18 mouse cellular contexts compared by ENCODE assay signal in genomic region chr1:10932378-10933077, GRCm38 (mm10).
A peak's percentile ranks its signal among the peaks of the same experiment; 100 is the strongest.
DNase-seq lines count a peak whose midpoint lies in the region; ATAC-seq and TF ChIP-seq lines count a peak whose summit lies in the region.
"Had no signal": no experiment of that assay in that cellular context is flagged by ENCODE, and none has a peak within 500 bp of the region (broad histone marks: within the 10 kb centered on the region; RNA-seq: fewer than 3 reads in every experiment).

No protein-coding gene starts in this region.

- no peak for TF ChIP-seq CTCF in lung, embryonic 14.5 days (IDR thresholded peaks at IDR 0.05; ENCODE audit: low read depth)

- no peaks in the 10 kb centered on the region for H3K27me3 ChIP-seq in heart, embryonic 14.5 days (ENCODE audit: control insufficient read depth, insufficient read depth, low read length)
- H3K27me3 ChIP-seq in lung, embryonic 14.5 days (ENCODE audit: insufficient read depth, low read length), result no peaks in the 10 kb centered on the region
- no peaks in the 10 kb centered on the region for H3K27me3 ChIP-seq in lung, embryonic 16.5 days (ENCODE audit: control insufficient read depth, insufficient read depth, low read depth, low read length)
- H3K27me3 ChIP-seq: embryonic facial prominence, embryonic 13.5 days; embryonic facial prominence, embryonic 15.5 days; forebrain, embryonic 12.5 days had no signal

- H3K4me1 ChIP-seq in heart, embryonic 14.5 days (ENCODE audit: control insufficient read depth in 2 of 2, insufficient read depth in 2 of 2, low read length in 2 of 2), result peaks cover 3 to 7% of the 10 kb centered on the region in 2 experiments; a peak in 1 of 4 replicates
- no peaks in the 10 kb centered on the region for H3K4me1 ChIP-seq in lung, embryonic 14.5 days (ENCODE audit: insufficient read depth)
- peaks cover 3% of the 10 kb centered on the region; the same call in 1 of the 2 replicates for H3K4me1 ChIP-seq in lung, embryonic 16.5 days (replicated peaks; ENCODE audit: control insufficient read depth, insufficient read depth, low read length)
- H3K4me1 ChIP-seq: embryonic facial prominence, embryonic 13.5 days; embryonic facial prominence, embryonic 15.5 days; forebrain, embryonic 10.5 days; forebrain, embryonic 12.5 days had no signal

- no peak overlapping the region for H3K4me3 ChIP-seq in heart, embryonic 14.5 days (ENCODE audit: control insufficient read depth in 1 of 2, insufficient read depth in 1 of 2, low read depth in 1 of 2, low read length in 2 of 2)
- H3K4me3 ChIP-seq in lung, embryonic 14.5 days (ENCODE audit: low read depth, low read length), result no peak overlapping the region
- H3K4me3 ChIP-seq in lung, embryonic 16.5 days (ENCODE audit: low read length), result no peak overlapping the region
- H3K4me3 ChIP-seq: embryonic facial prominence, embryonic 13.5 days; embryonic facial prominence, embryonic 15.5 days; erythroblast, embryonic 14.5 days; forebrain, embryonic 10.5 days; forebrain, embryonic 12.5 days had no signal

- 0 out of 2 replicates have a peak overlapping the region, but pooled peaks have one; percentile 4 for H3K4me2 ChIP-seq in heart, embryonic 14.5 days (ENCODE audit: low read length)
- H3K4me2 ChIP-seq in lung, embryonic 14.5 days, result no peak overlapping the region
- H3K4me2 ChIP-seq in lung, embryonic 16.5 days (ENCODE audit: low read depth, low read length), result peak overlapping the region; percentile 7; the same call in 1 of the 2 replicates
- H3K4me2 ChIP-seq: embryonic facial prominence, embryonic 13.5 days; embryonic facial prominence, embryonic 15.5 days; forebrain, embryonic 12.5 days had no signal

- no peak for DNase-seq in heart, adult 18-20 months
- DNase-seq in lung, embryonic 14.5 days, result peak; percentile 14
- no peak for DNase-seq in lung, postnatal 14 days
- DNase-seq in lung, postnatal 25 days (ENCODE audit: low spot score), result no peak
- peak; percentile 17 for DNase-seq in lung, postnatal 36 days
- DNase-seq in lung, postnatal 4 days, result no peak
- DNase-seq: adrenal gland, adult 2 months; adrenal gland, postnatal 10 days; adrenal gland, postnatal 25 days; embryo, embryonic 11 days had no signal

- H3K9me3 ChIP-seq in heart, embryonic 14.5 days (ENCODE audit: control insufficient read depth, low read length), result no peaks in the 10 kb centered on the region
- H3K9me3 ChIP-seq in lung, embryonic 14.5 days (ENCODE audit: low read depth, low read length), result no peaks in the 10 kb centered on the region
- H3K9me3 ChIP-seq in lung, embryonic 16.5 days (ENCODE audit: control insufficient read depth, low read length), result no peaks in the 10 kb centered on the region
- H3K9me3 ChIP-seq: embryonic facial prominence, embryonic 13.5 days; embryonic facial prominence, embryonic 15.5 days; forebrain, embryonic 10.5 days; forebrain, embryonic 12.5 days had no signal

- H3K27ac ChIP-seq in heart, embryonic 14.5 days (replicated peaks in 1 of 2; ENCODE audit: control insufficient read depth in 1 of 2, insufficient read depth in 1 of 2, low read depth in 2 of 2, low read length in 2 of 2), result no peak overlapping the region
- peak overlapping the region; percentile 62 for H3K27ac ChIP-seq in lung, embryonic 14.5 days (ENCODE audit: low read depth)
- peak overlapping the region; percentile 73 for H3K27ac ChIP-seq in lung, embryonic 16.5 days (ENCODE audit: low read length)
- H3K27ac ChIP-seq: embryonic facial prominence, embryonic 13.5 days; embryonic facial prominence, embryonic 15.5 days; forebrain, embryonic 10.5 days; forebrain, embryonic 12.5 days had no signal

- H3K36me3 ChIP-seq in heart, embryonic 14.5 days (ENCODE audit: control insufficient read depth, insufficient read depth, low read length), result no peaks in the 10 kb centered on the region
- H3K36me3 ChIP-seq in lung, embryonic 14.5 days (ENCODE audit: insufficient read depth), result no peaks in the 10 kb centered on the region
- H3K36me3 ChIP-seq in lung, embryonic 16.5 days (ENCODE audit: control insufficient read depth, insufficient read depth, low read length), result no peaks in the 10 kb centered on the region
- H3K36me3 ChIP-seq: embryonic facial prominence, embryonic 13.5 days; embryonic facial prominence, embryonic 15.5 days; forebrain, embryonic 10.5 days; forebrain, embryonic 12.5 days had no signal

- ATAC-seq in heart, embryonic 14.5 days (ENCODE audit: insufficient number of reproducible peaks, insufficient read depth, low FRiP score, low read depth), result no peak
- ATAC-seq in lung, embryonic 14.5 days (ENCODE audit: insufficient read depth), result peak; percentile 75; the same call in 1 of the 2 replicates
- peak; percentile 84 for ATAC-seq in lung, embryonic 16.5 days (ENCODE audit: low read depth)
- ATAC-seq: forebrain, embryonic 14.5 days had no signal

- WGBS in heart, embryonic 14.5 days, result 14% methylated on average over 5 of the region's 5 CpGs
- 33% methylated on average over 5 of the region's 5 CpGs for WGBS in lung, embryonic 14.5 days
- 35% methylated on average over 5 of the region's 5 CpGs for WGBS in lung, embryonic 16.5 days

- no peak overlapping the region for H3K9ac ChIP-seq in heart, embryonic 14.5 days (ENCODE audit: low read length)
- no peak overlapping the region for H3K9ac ChIP-seq in lung, embryonic 14.5 days
- H3K9ac ChIP-seq in lung, embryonic 16.5 days (ENCODE audit: low read length), result no peak overlapping the region
- H3K9ac ChIP-seq: embryonic facial prominence, embryonic 13.5 days; embryonic facial prominence, embryonic 15.5 days; forebrain, embryonic 12.5 days had no signal

Comparison
In these comparisons a context has a peak if more than half of its experiments do, and no peak if none do; other contexts are left out.
1. DNase-seq: peak in lung, embryonic 14.5 days (single experiment) and lung, postnatal 36 days (single experiment); none in heart, adult 18-20 months (0 of 2), lung, postnatal 14 days (single experiment), lung, postnatal 25 days (single experiment) and lung, postnatal 4 days (0 of 2).
2. H3K27ac ChIP-seq: peak in lung, embryonic 14.5 days (single experiment) and lung, embryonic 16.5 days (single experiment); none in heart, embryonic 14.5 days (0 of 2).